Mouse (Mus musculus) adrenal gland, adult 2 months (tissue): ENCODE measurements around the gene Kcnj9. TPM values are rescaled to one million over a fixed set of nuclear protein-coding genes. Genes with fewer than 3 reads are reported as not detected.

Source experiments
- DNase-seq: peaks from one replicate; pipeline ENCODE4 v3.0.0; 2021
- polyA plus RNA-seq: library from polyadenylated mRNA; depleted of rRNA; stranded (reverse); fragments of >200 nt; gene quantifications from 2 replicates; pipeline ENCODE4 v1.2.3, GENCODE M21; 2012
- total RNA-seq, 2 experiments: library from RNA; stranded (reverse); gene quantifications; 2 replicates each; pipeline ENCODE4 v1.2.3; 2021

Kcnj9 gene
- total and polyA plus RNA-seq, 3 experiments, result 0.09 to 0.67 (median 0.17) TPM

- DNase-seq, result no peak
Observed at GRCm38 (mm10) chr1:172333512-172333911, 4.4 kb upstream of the Kcnj9 start.

GRCm38 (mm10) chr1:172332925-172333324 lies 3.8 kb upstream of the Kcnj9 start:
- DNase-seq, result no peak

- DNase-seq, result no peak
Observed at GRCm38 (mm10) chr1:172331422-172331947, 2.4 kb upstream of the Kcnj9 start.

GRCm38 (mm10) chr1:172329616-172330015 lies 498 bp upstream of the Kcnj9 start:
- no peak for DNase-seq

GRCm38 (mm10) chr1:172328461-172328860 lies 657 bp downstream of the Kcnj9 start:
- DNase-seq, result no peak

- DNase-seq, result no peak
Observed at GRCm38 (mm10) chr1:172328041-172328440, 1.1 kb downstream of the Kcnj9 start.

GRCm38 (mm10) chr1:172327206-172328001 lies 1.7 kb downstream of the Kcnj9 start:
- DNase-seq, result no peak

GRCm38 (mm10) chr1:172326684-172327083 lies 2.4 kb downstream of the Kcnj9 start:
- no peak for DNase-seq

- peak; percentile 78 for DNase-seq
Observed at GRCm38 (mm10) chr1:172325680-172326535, 3.2 kb downstream of the Kcnj9 start.

- DNase-seq, result peak; percentile 73
Observed at GRCm38 (mm10) chr1:172324725-172325124, 4.4 kb downstream of the Kcnj9 start.

- DNase-seq, result no peak
Observed at GRCm38 (mm10) chr1:172323801-172324359, 5.2 kb downstream of the Kcnj9 start.

GRCm38 (mm10) chr1:172323298-172323697 lies 5.8 kb downstream of the Kcnj9 start:
- no peak for DNase-seq

GRCm38 (mm10) chr1:172322725-172323124 lies 6.4 kb downstream of the Kcnj9 start:
- no peak for DNase-seq

GRCm38 (mm10) chr1:172319921-172320411 lies 9.2 kb downstream of the Kcnj9 start:
- no peak for DNase-seq

GRCm38 (mm10) chr1:172319346-172319745 lies 9.8 kb downstream of the Kcnj9 start:
- DNase-seq, result no peak

GRCm38 (mm10) chr1:172318424-172319035 lies 10.6 kb downstream of the Kcnj9 start:
- DNase-seq, result no peak

- no peak for DNase-seq
Observed at GRCm38 (mm10) chr1:172317946-172318345, 11.2 kb downstream of the Kcnj9 start.

- no peak for DNase-seq
Observed at GRCm38 (mm10) chr1:172317431-172317830, 11.7 kb downstream of the Kcnj9 start.

- no peak for DNase-seq
Observed at GRCm38 (mm10) chr1:172314911-172315310, 14.2 kb downstream of the Kcnj9 start.

GRCm38 (mm10) chr1:172313613-172314411 lies 15.3 kb downstream of the Kcnj9 start:
- DNase-seq, result no peak
